Mouse (Mus musculus) liver, adult 2 months (tissue): ENCODE data around the gene Cdca5. TPM values are rescaled to one million over a fixed set of nuclear protein-coding genes. Genes with fewer than 3 reads are reported as not detected.

Experiments
- DNase-seq: peaks from one replicate; pipeline ENCODE4 v3.0.0-alpha.2; 2011; ENCODE audit warnings: low read depth, low spot score; ENCODE audit errors: extremely low read depth
- H3K27ac ChIP-seq: fragments of 200-500 bp; replicated peaks from 2 replicates; pipeline ENCODE4 v1.5.1; 2012; ENCODE audit warnings: low read depth, mild to moderate bottlenecking, control low read depth, inconsistent platforms, low read length; ENCODE audit not compliant: insufficient read depth
- H3K27me3 ChIP-seq: fragments of 200-500 bp; 2 replicates; pipeline ENCODE4 v1.6.1; 2012; ENCODE audit warnings: mild to moderate bottlenecking, moderate library complexity, low read length, inconsistent platforms; ENCODE audit not compliant: control insufficient read depth, insufficient read depth
- H3K36me3 ChIP-seq: fragments of 200-500 bp; 2 replicates; pipeline ENCODE4 v1.6.1; 2012; ENCODE audit warnings: low read length, inconsistent platforms; ENCODE audit not compliant: control insufficient read depth, insufficient read depth
- H3K4me1 ChIP-seq: fragments of 200-500 bp; 2 replicates; pipeline ENCODE4 v1.6.1; 2011; ENCODE audit warnings: low read length; ENCODE audit not compliant: control insufficient read depth, insufficient read depth
- H3K4me3 ChIP-seq: fragments of 200-500 bp; 2 replicates; pipeline ENCODE4 v1.5.1; 2011; ENCODE audit warnings: low read depth, mild to moderate bottlenecking, control low read depth, low read length, moderate library complexity; ENCODE audit not compliant: insufficient read depth
- H3K79me2 ChIP-seq: fragments of 200-500 bp; 2 replicates; pipeline ENCODE4 v1.6.1; 2012; ENCODE audit warnings: inconsistent platforms, mild to moderate bottlenecking, low read length, moderate library complexity; ENCODE audit not compliant: control insufficient read depth, insufficient read depth
- H3K9ac ChIP-seq: fragments of 200-500 bp; 2 replicates; pipeline ENCODE4 v1.6.1; 2012; ENCODE audit warnings: low read depth, mild to moderate bottlenecking, control low read depth, inconsistent platforms, low read length
- CTCF ChIP-seq: fragments of 200-500 bp; IDR thresholded peaks from 2 replicates; pipeline ENCODE4 v1.5.1; 2011; ENCODE audit warnings: low read depth, low read length, control low read depth
- POLR2A ChIP-seq: fragments of 200-500 bp; IDR thresholded peaks from 2 replicates; pipeline ENCODE4 v1.6.1; 2011; ENCODE audit warnings: low read length, control low read depth; ENCODE audit not compliant: insufficient read depth; ENCODE audit errors: extremely low read depth
- WGBS: fragments of 180-500 bp; shearing (Covaris S2); methylation state at CpG from one replicate; pipeline ENCODE4 v1.1.7; 2018; 5-methylcytosine and 5-hydroxymethylcytosine counted together
- polyA plus RNA-seq: library from polyadenylated mRNA; depleted of rRNA; stranded (reverse); fragments of >200 nt; gene quantifications from 2 replicates; pipeline ENCODE4 v1.2.3, GENCODE M21; 2012
- total RNA-seq: library from RNA; depleted of rRNA; stranded (reverse); fragments of >200 nt; gene quantifications from 2 replicates; pipeline ENCODE4 v1.2.3, GENCODE M21; 2014

The Cdca5 gene
- total and polyA plus RNA-seq, 2 experiments = 0.18 to 0.28 TPM

DNA sequence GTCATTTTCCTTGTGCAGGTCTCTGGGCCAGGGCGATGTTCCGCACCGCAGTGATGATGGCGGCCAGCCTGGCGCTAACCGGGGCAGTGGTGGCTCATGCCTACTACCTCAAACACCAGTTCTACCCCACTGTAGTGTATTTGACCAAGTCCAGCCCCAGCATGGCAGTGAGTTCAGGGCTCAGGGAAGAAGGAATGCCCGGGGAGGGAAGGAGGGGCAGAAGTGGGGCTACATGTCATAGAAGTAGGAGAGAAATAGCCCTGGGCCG, 37.0 kb upstream of the Cdca5 start:
- Histone ChIP-seq H3K27ac (peak overlapping the region; percentile 88; the same call in 1 of the 2 replicates), H3K27me3 (no peaks in the 10 kb centered on the region), H3K4me1 (peaks cover 22% of the 10 kb centered on the region), H3K4me3 (peak overlapping the region; percentile 69), H3K9ac (peak overlapping the region; percentile 78), H3K79me2 (peaks cover 25% of the 10 kb centered on the region; the same call in 1 of the 2 replicates), H3K36me3 (peaks cover 32% of the 10 kb centered on the region)
- TF ChIP-seq CTCF = no peak
- TF ChIP-seq POLR2A = no peak
- WGBS = 52% methylated on average over 8 of the region's 8 CpGs
- no peak for DNase-seq

- Histone ChIP-seq H3K9ac (no peak overlapping the region), H3K79me2 (peaks cover 25% of the 10 kb centered on the region; the same call in 1 of the 2 replicates), H3K4me1 (peaks cover 22% of the 10 kb centered on the region), H3K27ac (no peak overlapping the region), H3K36me3 (peaks cover 40% of the 10 kb centered on the region), H3K4me3 (no peak overlapping the region), H3K27me3 (no peaks in the 10 kb centered on the region)
- no peak for DNase-seq
- TF ChIP-seq CTCF = no peak
- TF ChIP-seq POLR2A = no peak
- WGBS = 79% methylated on average over 11 of the region's 11 CpGs
These were observed 35.9 kb upstream of the Cdca5 start for GRCm38 (mm10) chr19:6048681-6049410.

DNA sequence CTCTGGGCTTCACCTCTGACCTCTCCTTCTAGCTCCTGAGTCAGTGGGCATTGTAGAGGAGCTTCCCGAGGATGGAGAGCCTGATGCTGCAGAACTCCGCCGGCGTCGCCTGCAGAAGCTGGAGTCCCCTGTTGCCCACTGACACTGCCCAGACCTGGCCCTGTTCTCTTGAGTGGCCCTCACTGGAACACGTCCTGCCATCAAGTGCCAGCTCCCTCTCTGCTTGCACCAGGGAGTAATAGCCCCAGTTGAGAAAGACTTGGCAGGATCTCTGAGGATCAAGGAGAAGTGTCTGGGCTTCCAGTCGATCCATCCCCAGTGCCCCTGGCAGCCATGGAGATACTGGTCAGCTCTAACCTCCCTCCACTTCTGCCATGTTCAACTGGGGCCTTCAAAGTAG, 32.3 kb upstream of the Cdca5 start:
- Histone ChIP-seq H3K36me3 (peaks cover 52% of the 10 kb centered on the region), H3K79me2 (peaks cover 18% of the 10 kb centered on the region; the same call in 1 of the 2 replicates), H3K4me1 (peaks cover 23% of the 10 kb centered on the region), H3K9ac (no peak overlapping the region), H3K27ac (no peak overlapping the region), H3K4me3 (no peak overlapping the region), H3K27me3 (no peaks in the 10 kb centered on the region)
- DNase-seq = no peak
- TF ChIP-seq POLR2A = no peak
- TF ChIP-seq CTCF = no peak
- WGBS = 72% methylated on average over 7 of the region's 7 CpGs

- Histone ChIP-seq H3K27me3 (no peaks in the 10 kb centered on the region), H3K79me2 (peaks cover 4% of the 10 kb centered on the region; the same call in 1 of the 2 replicates), H3K36me3 (peaks cover 43% of the 10 kb centered on the region), H3K9ac (no peak overlapping the region), H3K4me1 (peaks cover 14% of the 10 kb centered on the region; the same call in 1 of the 2 replicates), H3K27ac (no peak overlapping the region), H3K4me3 (no peak overlapping the region)
- TF ChIP-seq CTCF = no peak
- no peak for TF ChIP-seq POLR2A
- 75% methylated on average over 5 of the region's 5 CpGs for WGBS
- DNase-seq = no peak
These were observed 30.5 kb upstream of the Cdca5 start for GRCm38 (mm10) chr19:6054296-6054695.

DNA sequence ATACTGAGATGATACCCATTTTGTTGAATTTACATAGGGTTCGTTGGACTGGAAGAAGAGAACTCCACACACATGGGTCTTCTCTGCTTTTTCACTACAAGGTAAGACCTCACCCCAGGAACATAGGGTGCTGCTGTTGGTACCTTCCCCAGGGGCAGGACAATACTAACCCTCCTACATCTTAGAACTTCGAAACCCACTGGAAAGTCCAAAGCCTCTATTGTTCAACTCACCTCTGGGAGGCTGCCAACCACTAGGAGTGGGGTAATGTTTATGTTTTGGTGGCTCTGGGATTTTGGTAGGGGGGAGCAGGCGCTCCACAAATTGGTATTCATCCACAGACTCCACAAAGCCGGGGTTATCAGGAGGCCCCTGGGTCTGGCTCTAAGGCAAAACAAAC, 28.1 kb upstream of the Cdca5 start:
- TF ChIP-seq CTCF = no peak
- TF ChIP-seq POLR2A = no peak
- Histone ChIP-seq H3K4me1 (peaks cover 11% of the 10 kb centered on the region; the same call in 1 of the 2 replicates), H3K9ac (no peak overlapping the region; the same call in 1 of the 2 replicates), H3K27me3 (no peaks in the 10 kb centered on the region), H3K36me3 (peaks cover 33% of the 10 kb centered on the region), H3K27ac (no peak overlapping the region), H3K4me3 (no peak overlapping the region), H3K79me2 (no peaks in the 10 kb centered on the region; the same call in 1 of the 2 replicates)
- no peak for DNase-seq
- 26% methylated on average over 4 of the region's 4 CpGs for WGBS
